Mouse (Mus musculus) Muller cell, postnatal 12 days (primary cell): Measurements from ENCODE around the gene Txndc5.

Experiments
- DNase-seq: peaks from one replicate; pipeline ENCODE4 v3.0.0-alpha.2; 2015; ENCODE audit errors: inconsistent ontology term

Txndc5 gene

GRCm38 (mm10) chr13:38528687-38529294, at the start of gene Txndc5:
TSS of gene Txndc5 (minus strand) at chr13:38528824.
- DNase-seq = no peak

- DNase-seq = no peak
These were observed 46.0 kb upstream of the Txndc5 start for GRCm38 (mm10) chr13:38574668-38575067.

- no peak for DNase-seq
These were observed 44.7 kb upstream of the Txndc5 start for GRCm38 (mm10) chr13:38573281-38573680.

- no peak for DNase-seq
These were observed 36.6 kb upstream of the Txndc5 start for GRCm38 (mm10) chr13:38565245-38565644.

- no peak for DNase-seq
These were observed 26.0 kb upstream of the Txndc5 start for GRCm38 (mm10) chr13:38554611-38555010.

GRCm38 (mm10) chr13:38554210-38554609, 25.6 kb upstream of the Txndc5 start:
- no peak for DNase-seq

GRCm38 (mm10) chr13:38548681-38549080, 20.1 kb upstream of the Txndc5 start:
- DNase-seq = no peak

- no peak for DNase-seq
These were observed 19.1 kb upstream of the Txndc5 start for GRCm38 (mm10) chr13:38547717-38548116.

- DNase-seq = no peak
These were observed 18.1 kb upstream of the Txndc5 start for GRCm38 (mm10) chr13:38546754-38547153.

GRCm38 (mm10) chr13:38545460-38545859, 16.8 kb upstream of the Txndc5 start:
- DNase-seq = no peak

GRCm38 (mm10) chr13:38544769-38545445, 16.3 kb upstream of the Txndc5 start:
- no peak for DNase-seq

- DNase-seq = no peak
These were observed 15.0 kb upstream of the Txndc5 start for GRCm38 (mm10) chr13:38543455-38544125.

- no peak for DNase-seq
These were observed 10.7 kb upstream of the Txndc5 start for GRCm38 (mm10) chr13:38539192-38539900.

- DNase-seq = no peak
These were observed 8.9 kb upstream of the Txndc5 start for GRCm38 (mm10) chr13:38537521-38537920.

- DNase-seq = no peak
These were observed 6.1 kb upstream of the Txndc5 start for GRCm38 (mm10) chr13:38534731-38535130.

GRCm38 (mm10) chr13:38534016-38534415, 5.4 kb upstream of the Txndc5 start:
- DNase-seq = no peak

GRCm38 (mm10) chr13:38533461-38533860, 4.8 kb upstream of the Txndc5 start:
- DNase-seq = no peak

GRCm38 (mm10) chr13:38531498-38531897, 2.9 kb upstream of the Txndc5 start:
- no peak for DNase-seq

- DNase-seq = no peak
These were observed 952 bp upstream of the Txndc5 start for GRCm38 (mm10) chr13:38529576-38529975.

- DNase-seq = peak; percentile 92
These were observed 600 bp downstream of the Txndc5 start for GRCm38 (mm10) chr13:38527797-38528650.

- peak; percentile 9 for DNase-seq
These were observed 1.4 kb downstream of the Txndc5 start for GRCm38 (mm10) chr13:38527041-38527796.
